Mouse (Mus musculus) liver, embryonic 13.5 days (tissue): Measurements from ENCODE around the gene Sncg. TPM values are rescaled to one million over a fixed set of nuclear protein-coding genes. Genes with fewer than 3 reads are reported as not detected.

Experiments
- ATAC-seq: fragments of 200-750 bp; cut with Nextera tagmentation; 2 replicates; pipeline ENCODE4 v1.8.0; 2017; ENCODE audit warnings: low read depth, mild to moderate bottlenecking, moderate number of reproducible peaks, moderate library complexity
- DNase-seq: peaks from one replicate; pipeline ENCODE4 v3.0.0; 2022
- H3K27ac ChIP-seq: fragments of 300-500 bp; sonication (generic); 2 replicates; pipeline ENCODE4 v1.5.1; 2015; ENCODE audit warnings: moderate library complexity, mild to moderate bottlenecking, inconsistent platforms
- H3K27me3 ChIP-seq: fragments of 300-500 bp; sonication (generic); 2 replicates; pipeline ENCODE4 v1.6.1; 2015; ENCODE audit warnings: mild to moderate bottlenecking, inconsistent platforms
- H3K36me3 ChIP-seq: fragments of 300-500 bp; sonication (generic); 2 replicates; pipeline ENCODE4 v1.6.1; 2015; ENCODE audit warnings: mild to moderate bottlenecking, inconsistent platforms
- H3K4me1 ChIP-seq: fragments of 300-500 bp; sonication (generic); replicated peaks from 2 replicates; pipeline ENCODE4 v1.6.1; 2015; ENCODE audit warnings: inconsistent platforms
- H3K4me2 ChIP-seq: fragments of 300-500 bp; sonication (generic); 2 replicates; pipeline ENCODE4 v1.6.1; 2015; ENCODE audit warnings: inconsistent platforms, mild to moderate bottlenecking, moderate library complexity
- H3K4me3 ChIP-seq: fragments of 300-500 bp; sonication (generic); replicated peaks from 2 replicates; pipeline ENCODE4 v1.5.1; 2015; ENCODE audit warnings: mild to moderate bottlenecking, inconsistent platforms
- H3K9ac ChIP-seq: fragments of 300-500 bp; sonication (generic); 2 replicates; pipeline ENCODE4 v1.6.1; 2015; ENCODE audit warnings: mild to moderate bottlenecking, inconsistent platforms
- H3K9me3 ChIP-seq: fragments of 300-500 bp; sonication (generic); replicated peaks from 2 replicates; pipeline ENCODE4 v1.6.1; 2016; ENCODE audit warnings: inconsistent platforms
- WGBS: fragments of 180-500 bp; shearing (Covaris S2); methylation state at CpG from one replicate; pipeline ENCODE4 v1.1.7; 2015; ENCODE audit not compliant: insufficient replicate concordance; 5-methylcytosine and 5-hydroxymethylcytosine counted together
- polyA plus RNA-seq: library from polyadenylated mRNA; unstranded; fragments of >200 nt; fragmentation: Nextera tagmentation; extraction: Ambion mirVana; gene quantifications from 2 replicates; pipeline ENCODE4 v1.2.1, GENCODE M21; 2015

Sncg gene
- polyA plus RNA-seq, 1 experiment from 2014 or later, result 0.28 TPM

- Histone ChIP-seq H3K4me3 (no peak overlapping the region), H3K27ac (no peak overlapping the region), H3K4me2 (no peak overlapping the region), H3K27me3 (no peaks in the 10 kb centered on the region), H3K9me3 (no peaks in the 10 kb centered on the region), H3K9ac (no peak overlapping the region), H3K4me1 (peaks cover 20% of the 10 kb centered on the region), H3K36me3 (no peaks in the 10 kb centered on the region)
- DNase-seq (no peak), ATAC-seq (no peak)
- 58% methylated on average over 4 of the region's 4 CpGs for WGBS
Observed at GRCm38 (mm10) chr14:34354456-34354855, 20.1 kb downstream of the Sncg start.

DNA sequence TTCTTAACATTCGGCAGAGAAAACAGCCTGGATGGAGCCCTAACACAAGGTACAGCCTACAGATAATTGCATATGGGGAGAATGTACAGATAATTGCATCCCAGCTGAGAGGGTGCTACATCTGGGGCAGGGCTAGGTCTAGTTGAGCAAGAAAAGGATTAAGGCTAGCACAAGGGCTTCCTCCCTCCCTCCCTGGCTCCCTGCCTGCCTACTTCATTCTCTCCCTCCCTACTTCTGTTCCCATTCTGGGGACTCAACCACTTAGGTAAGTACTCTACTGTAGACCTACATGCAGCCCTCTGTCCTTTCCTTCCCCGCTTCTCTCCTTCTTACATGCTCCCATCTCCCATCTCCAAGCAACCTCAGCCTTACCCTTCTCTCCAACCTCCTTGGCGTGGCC, 21.3 kb downstream of the Sncg start:
- Histone ChIP-seq H3K36me3 (no peaks in the 10 kb centered on the region), H3K4me1 (peaks cover 20% of the 10 kb centered on the region), H3K4me2 (no peak overlapping the region), H3K27ac (no peak overlapping the region), H3K27me3 (no peaks in the 10 kb centered on the region), H3K9ac (no peak overlapping the region), H3K4me3 (no peak overlapping the region), H3K9me3 (no peaks in the 10 kb centered on the region)
- ATAC-seq (no peak), DNase-seq (no peak)
- 75% methylated on average over 3 of the region's 3 CpGs for WGBS

DNA sequence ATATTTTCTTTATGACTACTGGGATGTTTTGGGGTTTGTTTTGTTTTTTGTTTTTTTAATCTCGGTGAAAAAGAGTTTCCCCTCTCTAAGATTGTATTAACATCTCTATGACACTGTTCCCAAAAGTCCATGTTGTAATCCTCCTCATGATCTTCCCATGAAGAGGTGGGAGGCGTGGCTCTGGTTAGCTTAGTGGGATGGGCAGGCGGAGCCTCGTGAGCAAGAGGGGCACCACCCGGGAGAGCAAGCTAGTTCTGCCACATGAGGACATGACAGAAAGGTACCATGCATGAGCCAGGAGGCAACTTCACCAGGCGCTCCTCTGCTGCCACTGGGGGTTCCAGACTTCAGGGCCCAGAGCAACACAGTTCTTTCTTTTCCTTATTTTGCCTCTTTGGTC, 22.1 kb downstream of the Sncg start:
- Histone ChIP-seq H3K4me3 (no peak overlapping the region), H3K9me3 (no peaks in the 10 kb centered on the region), H3K4me1 (peaks cover 14% of the 10 kb centered on the region), H3K27me3 (no peaks in the 10 kb centered on the region), H3K9ac (no peak overlapping the region), H3K36me3 (no peaks in the 10 kb centered on the region), H3K4me2 (no peak overlapping the region), H3K27ac (no peak overlapping the region)
- WGBS, result 56% methylated on average over 6 of the region's 6 CpGs
- ATAC-seq (no peak), DNase-seq (no peak)

- Histone ChIP-seq H3K9ac (no peak overlapping the region), H3K4me3 (no peak overlapping the region), H3K9me3 (no peaks in the 10 kb centered on the region), H3K4me2 (no peak overlapping the region), H3K27ac (no peak overlapping the region), H3K4me1 (peaks cover 11% of the 10 kb centered on the region), H3K27me3 (no peaks in the 10 kb centered on the region), H3K36me3 (no peaks in the 10 kb centered on the region)
- 60% methylated on average over 3 of the region's 3 CpGs for WGBS
- DNase-seq (no peak), ATAC-seq (no peak)
Observed at GRCm38 (mm10) chr14:34351660-34352059, 22.9 kb downstream of the Sncg start.

DNA sequence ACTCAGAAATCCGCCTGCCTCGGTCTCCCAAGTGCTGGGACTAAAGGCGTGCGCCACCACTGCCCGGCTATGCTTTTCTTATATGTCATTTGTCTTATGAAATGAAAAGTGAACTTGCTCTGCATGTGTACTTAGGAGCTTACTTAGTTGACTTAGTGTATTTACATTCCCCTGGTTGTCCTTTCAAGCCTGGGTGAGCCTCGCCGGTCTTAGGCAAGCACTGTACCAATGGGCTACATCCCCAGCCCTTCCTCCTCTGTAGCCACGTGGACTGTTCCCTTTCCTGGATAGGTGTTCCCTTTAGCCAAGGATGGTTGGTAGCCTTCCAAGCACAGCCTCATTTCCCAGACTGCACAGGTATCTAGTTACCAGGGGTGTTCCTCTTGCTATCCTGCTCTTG, 25.6 kb downstream of the Sncg start:
- Histone ChIP-seq H3K9ac (no peak overlapping the region), H3K4me1 (no peaks in the 10 kb centered on the region; the same call in 1 of the 2 replicates), H3K27me3 (no peaks in the 10 kb centered on the region), H3K27ac (peak overlapping the region; percentile 43; the same call in 1 of the 2 replicates), H3K36me3 (peaks cover 5% of the 10 kb centered on the region; the same call in 1 of the 2 replicates), H3K4me3 (no peak overlapping the region), H3K9me3 (no peaks in the 10 kb centered on the region), H3K4me2 (no peak overlapping the region)
- 62% methylated on average over 8 of the region's 8 CpGs for WGBS
- no peak for DNase-seq
- peak; percentile 57 for ATAC-seq

- peaks cover 8% of the 10 kb centered on the region; the same call in 1 of the 2 replicates for H3K36me3 ChIP-seq
- H3K27ac ChIP-seq, result peak overlapping the region; percentile 43; the same call in 1 of the 2 replicates
- H3K4me2 ChIP-seq, result no peak overlapping the region
- no peak for DNase-seq
- no peaks in the 10 kb centered on the region for H3K9me3 ChIP-seq
- no peak for ATAC-seq
- H3K27me3 ChIP-seq, result no peaks in the 10 kb centered on the region
- H3K4me3 ChIP-seq, result no peak overlapping the region
- no peaks in the 10 kb centered on the region; the same call in 1 of the 2 replicates for H3K4me1 ChIP-seq
- no peak overlapping the region for H3K9ac ChIP-seq
- 56% methylated on average over 7 of the region's 7 CpGs for WGBS
Observed at GRCm38 (mm10) chr14:34348301-34348700, 26.3 kb downstream of the Sncg start.

DNA sequence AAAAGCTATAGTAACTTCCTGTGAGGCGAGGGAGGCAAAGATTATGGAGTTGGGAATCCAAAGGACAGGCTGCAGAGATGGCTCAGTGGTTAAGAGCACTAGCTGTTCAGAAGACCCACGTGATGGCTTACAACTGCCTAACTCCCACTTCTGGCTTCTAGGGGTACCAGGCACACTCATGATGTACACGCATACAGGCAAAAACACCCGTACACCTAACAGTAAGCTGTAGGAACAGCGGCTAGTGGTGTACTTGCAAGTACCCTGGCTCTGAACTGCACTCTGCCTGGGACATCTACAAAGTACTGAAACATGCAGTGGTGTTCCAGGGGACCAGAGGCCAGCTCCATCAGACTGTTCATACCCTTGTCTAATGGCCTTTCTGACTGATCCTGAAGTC, 27.5 kb downstream of the Sncg start:
- no peak overlapping the region for H3K4me2 ChIP-seq
- H3K9ac ChIP-seq, result no peak overlapping the region
- DNase-seq, result no peak
- WGBS, result 72% methylated on average over 5 of the region's 5 CpGs
- H3K4me1 ChIP-seq, result no peaks in the 10 kb centered on the region
- H3K36me3 ChIP-seq, result peaks cover 19% of the 10 kb centered on the region
- H3K4me3 ChIP-seq, result no peak overlapping the region
- ATAC-seq, result no peak
- H3K27ac ChIP-seq, result no peak overlapping the region
- no peaks in the 10 kb centered on the region for H3K9me3 ChIP-seq
- H3K27me3 ChIP-seq, result no peaks in the 10 kb centered on the region

DNA sequence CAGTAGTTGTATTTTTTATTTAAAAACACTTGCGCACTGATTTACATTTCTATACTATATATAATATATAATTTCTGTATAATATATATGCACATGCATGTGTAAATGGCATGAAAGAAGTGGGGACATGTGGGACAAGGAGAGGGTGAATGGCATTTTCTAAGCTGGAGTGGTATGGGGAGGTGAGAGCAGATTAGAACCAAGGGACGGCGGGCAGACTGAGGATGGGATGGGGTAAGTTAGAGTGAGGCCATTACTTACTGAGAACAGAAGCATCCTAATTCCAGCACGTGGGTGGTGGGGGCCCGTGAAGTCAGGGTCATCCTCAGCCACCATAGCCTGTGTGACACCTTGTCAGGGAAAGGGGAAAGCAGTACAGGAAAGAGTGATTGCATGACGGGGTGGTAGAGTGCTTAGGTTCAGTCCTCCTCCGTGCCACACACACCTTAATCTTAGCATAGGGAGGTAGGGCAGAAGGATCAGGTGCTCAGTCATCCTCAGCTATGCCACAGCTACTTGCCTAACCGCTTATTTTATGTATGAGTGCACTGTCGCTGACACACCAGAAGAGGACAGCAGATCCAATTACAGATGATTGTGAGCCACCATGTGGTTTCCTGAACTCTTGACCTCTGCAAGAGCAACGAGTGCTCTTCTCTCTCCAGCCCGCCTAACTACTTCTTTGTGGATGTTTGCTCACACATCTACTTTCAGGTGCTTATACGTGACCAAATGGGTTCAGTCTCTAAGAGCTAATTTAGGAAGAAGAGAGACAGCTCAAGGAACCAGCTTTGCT, 28.6 kb downstream of the Sncg start:
- Histone ChIP-seq H3K27ac (no peak overlapping the region), H3K4me1 (no peaks in the 10 kb centered on the region), H3K9me3 (no peaks in the 10 kb centered on the region), H3K27me3 (no peaks in the 10 kb centered on the region), H3K9ac (no peak overlapping the region), H3K4me2 (no peak overlapping the region), H3K4me3 (no peak overlapping the region), H3K36me3 (peaks cover 30% of the 10 kb centered on the region)
- WGBS, result 53% methylated on average over 12 of the region's 12 CpGs
- ATAC-seq (peak; percentile 52), DNase-seq (no peak)

- Histone ChIP-seq H3K9ac (no peak overlapping the region), H3K27me3 (no peaks in the 10 kb centered on the region)
Observed at GRCm38 (mm10) chr14:34344361-34344760, 30.2 kb downstream of the Sncg start.

GRCm38 (mm10) chr14:34343078-34343477, 31.5 kb downstream of the Sncg start:
- WGBS, result 35% methylated on average over 4 of the region's 4 CpGs
- H3K4me3 ChIP-seq, result no peak overlapping the region
- H3K4me1 ChIP-seq, result no peaks in the 10 kb centered on the region
- no peak overlapping the region for H3K27ac ChIP-seq
- H3K4me2 ChIP-seq, result no peak overlapping the region
- DNase-seq (no peak), ATAC-seq (no peak)
- peaks cover 50% of the 10 kb centered on the region for H3K36me3 ChIP-seq
- H3K9me3 ChIP-seq, result no peaks in the 10 kb centered on the region
- no peaks in the 10 kb centered on the region for H3K27me3 ChIP-seq
- H3K9ac ChIP-seq, result no peak overlapping the region

More at GRCm38 (mm10) chr14:34344361-34344760, 30.2 kb downstream of the Sncg start:
- Histone ChIP-seq H3K27ac (no peak overlapping the region), H3K4me2 (no peak overlapping the region), H3K4me1 (no peaks in the 10 kb centered on the region), H3K9me3 (no peaks in the 10 kb centered on the region), H3K36me3 (peaks cover 41% of the 10 kb centered on the region), H3K4me3 (no peak overlapping the region)
- ATAC-seq (no peak), DNase-seq (no peak)
- 79% methylated on average over 5 of the region's 5 CpGs for WGBS

GRCm38 (mm10) chr14:34341993-34342392, 32.6 kb downstream of the Sncg start:
- peaks cover 56% of the 10 kb centered on the region for H3K36me3 ChIP-seq
- 69% methylated on average over 4 of the region's 4 CpGs for WGBS

DNA sequence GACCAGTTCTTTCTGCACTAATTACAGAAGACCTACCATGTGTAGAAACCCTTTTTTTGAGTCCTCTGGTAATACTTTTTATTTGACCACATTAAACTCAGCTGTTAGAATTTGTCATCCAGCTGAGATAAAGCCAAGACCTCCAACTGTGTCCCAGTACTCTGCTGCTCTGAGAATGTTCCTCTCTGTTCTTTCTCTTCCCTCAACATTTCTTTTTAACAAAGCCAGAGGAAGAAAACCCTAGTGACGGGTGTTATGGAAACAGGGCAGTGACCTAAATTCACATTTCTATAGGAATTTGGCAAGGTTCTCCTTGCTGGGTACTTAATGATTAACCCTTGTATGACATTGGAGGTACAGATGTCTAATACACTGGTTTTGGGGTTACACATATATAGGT, 35.1 kb downstream of the Sncg start:
- H3K9ac ChIP-seq, result no peak overlapping the region

More at GRCm38 (mm10) chr14:34341993-34342392, 32.6 kb downstream of the Sncg start:
- H3K27ac ChIP-seq, result no peak overlapping the region
- H3K4me3 ChIP-seq, result no peak overlapping the region
- no peak overlapping the region for H3K9ac ChIP-seq
- ATAC-seq, result no peak
- H3K9me3 ChIP-seq, result no peaks in the 10 kb centered on the region
- no peak for DNase-seq
- no peaks in the 10 kb centered on the region for H3K4me1 ChIP-seq
- H3K4me2 ChIP-seq, result no peak overlapping the region
- H3K27me3 ChIP-seq, result no peaks in the 10 kb centered on the region

More for the DNA sequence above, 35.1 kb downstream of the Sncg start:
- no peak overlapping the region for H3K27ac ChIP-seq
- no peak for DNase-seq
- no peak for ATAC-seq
- no peak overlapping the region for H3K4me2 ChIP-seq
- no peak overlapping the region for H3K4me3 ChIP-seq
- H3K9me3 ChIP-seq, result no peaks in the 10 kb centered on the region
- WGBS, result 63% methylated on average over 1 of the region's 1 CpGs
- H3K27me3 ChIP-seq, result no peaks in the 10 kb centered on the region
- H3K4me1 ChIP-seq, result no peaks in the 10 kb centered on the region
- peaks cover 80% of the 10 kb centered on the region for H3K36me3 ChIP-seq
